Mouse (Mus musculus) gastrocnemius, postnatal 14 days (tissue): ENCODE measurements around the gene Asb16. TPM values are rescaled to one million over a fixed set of nuclear protein-coding genes. Genes with fewer than 3 reads are reported as not detected.
A peak's percentile ranks its signal among the peaks of the same experiment; 100 is the strongest.
"Not testable (repeated sequence)": the region's sequence is repeated elsewhere in the genome, so short reads cannot be mapped to it uniquely, and the experiment has no call there.

Source experiments
- DNase-seq: peaks from one replicate; pipeline ENCODE4 v3.0.0; 2021; ENCODE audit warnings: mixed read lengths
- intact Hi-C: fragments of 180-260 bp; cut with DNase I; formaldehyde crosslinking; loops from one replicate; pipeline ENCODE4 v1.15.1; 2025; ENCODE audit warnings: low total_unique reads
- total RNA-seq, 2 experiments: library from RNA; stranded (reverse); gene quantifications; 2 replicates each; pipeline ENCODE4 v1.2.3; 2021

Gene Asb16
- total RNA-seq, 2 experiments from 2014 or later, result 58.9 to 61.2 TPM

DNA sequence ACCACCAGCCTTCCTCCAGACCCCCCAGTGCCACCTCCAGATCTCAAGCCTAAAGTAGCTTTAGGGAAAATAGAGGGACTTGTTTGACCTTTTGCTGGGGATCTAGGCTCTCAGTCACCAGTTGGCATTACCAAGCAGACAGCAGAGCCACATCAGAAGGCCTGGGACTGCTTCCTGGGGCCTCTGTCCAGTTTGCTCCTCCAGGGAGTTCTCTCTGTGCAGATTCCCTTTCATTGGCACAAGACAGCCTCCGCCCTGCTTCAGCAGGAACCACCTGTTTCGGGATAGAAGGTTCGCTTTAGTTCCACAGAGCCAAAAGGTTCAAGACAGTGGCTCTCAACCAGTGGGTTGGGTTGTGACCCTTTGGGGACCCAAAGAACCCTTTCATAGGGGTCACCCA, 11.1 kb downstream of the Asb16 start:
- intact Hi-C loops, result no loop called here
- DNase-seq, result peak; percentile 51

DNA sequence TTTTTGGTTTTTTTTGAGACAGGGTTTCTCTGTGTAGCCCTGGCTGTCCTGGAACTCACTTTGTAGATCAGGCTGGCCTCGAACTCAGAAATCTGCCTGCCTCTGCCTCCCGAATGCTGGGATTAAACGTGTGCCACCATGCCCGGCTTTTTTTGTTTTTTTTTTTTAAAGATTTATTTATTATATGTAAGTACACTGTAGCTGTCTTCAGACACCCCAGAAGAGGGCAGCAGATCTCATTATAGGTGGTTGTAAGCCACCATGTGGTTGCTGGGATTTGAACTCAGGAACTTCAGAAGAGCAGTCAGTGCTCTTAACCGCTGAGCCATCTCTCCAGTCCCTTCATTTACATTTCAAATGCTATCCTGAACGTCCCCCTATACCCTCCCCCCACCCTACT, 11.7 kb downstream of the Asb16 start:
- intact Hi-C loops, DNase-seq: not testable (repeated sequence)

DNA sequence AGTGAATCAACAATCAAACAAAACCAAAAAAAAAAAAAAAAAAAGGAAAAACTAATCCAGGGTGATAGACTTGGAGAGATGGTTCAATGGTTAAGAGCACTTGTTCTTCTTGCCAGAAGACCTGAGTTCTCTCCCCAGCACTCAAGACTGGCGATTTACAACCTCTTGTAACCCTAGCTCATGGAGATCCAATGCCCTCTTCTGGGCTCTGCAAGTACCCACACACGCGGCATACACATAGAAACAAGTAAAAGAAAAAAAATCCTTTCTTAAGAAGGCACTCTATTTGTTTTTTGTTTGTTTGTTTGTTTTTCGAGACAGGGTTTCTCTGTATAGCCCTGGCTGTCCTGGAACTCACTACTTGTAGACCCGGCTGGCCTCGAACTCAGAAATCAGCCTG, 15.4 kb downstream of the Asb16 start:
- no peak for DNase-seq
- intact Hi-C loops, result no loop called here

DNA sequence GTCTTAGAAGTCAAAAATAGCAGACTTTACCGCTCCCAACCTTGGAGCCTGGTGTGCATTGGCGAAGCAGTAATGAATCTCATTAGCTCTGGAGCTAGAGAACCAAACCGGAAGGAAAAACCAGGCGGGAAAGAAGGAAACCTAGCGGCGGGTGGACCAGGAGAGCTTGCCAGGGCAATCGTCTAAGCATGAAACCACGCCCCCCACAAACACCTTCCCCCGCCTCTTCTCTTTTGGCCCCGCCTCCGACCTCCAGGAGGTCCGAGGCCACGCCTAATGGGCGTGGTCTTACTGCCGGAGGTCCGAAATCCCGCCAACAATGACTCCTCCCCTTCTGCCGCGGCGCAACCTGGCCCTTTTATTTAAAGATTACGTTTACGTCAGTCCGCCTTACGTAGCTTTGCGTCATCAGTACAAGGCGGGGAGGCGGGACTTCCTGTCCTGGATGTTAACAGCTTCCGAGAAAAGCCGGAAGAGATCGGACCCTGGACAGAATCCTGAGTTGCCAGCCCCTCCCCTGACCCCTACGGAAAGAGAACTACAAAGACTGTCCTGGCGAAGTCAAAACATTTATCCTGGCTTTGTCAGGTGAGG, 16.1 kb downstream of the Asb16 start, which contains the start of gene Tmub2:
Gene Tmub2, plus strand, starts transcription at position 431 of the 594 bp plus-strand sequence.
- intact Hi-C loops, result no loop called here
- peak; percentile 92 for DNase-seq

DNA sequence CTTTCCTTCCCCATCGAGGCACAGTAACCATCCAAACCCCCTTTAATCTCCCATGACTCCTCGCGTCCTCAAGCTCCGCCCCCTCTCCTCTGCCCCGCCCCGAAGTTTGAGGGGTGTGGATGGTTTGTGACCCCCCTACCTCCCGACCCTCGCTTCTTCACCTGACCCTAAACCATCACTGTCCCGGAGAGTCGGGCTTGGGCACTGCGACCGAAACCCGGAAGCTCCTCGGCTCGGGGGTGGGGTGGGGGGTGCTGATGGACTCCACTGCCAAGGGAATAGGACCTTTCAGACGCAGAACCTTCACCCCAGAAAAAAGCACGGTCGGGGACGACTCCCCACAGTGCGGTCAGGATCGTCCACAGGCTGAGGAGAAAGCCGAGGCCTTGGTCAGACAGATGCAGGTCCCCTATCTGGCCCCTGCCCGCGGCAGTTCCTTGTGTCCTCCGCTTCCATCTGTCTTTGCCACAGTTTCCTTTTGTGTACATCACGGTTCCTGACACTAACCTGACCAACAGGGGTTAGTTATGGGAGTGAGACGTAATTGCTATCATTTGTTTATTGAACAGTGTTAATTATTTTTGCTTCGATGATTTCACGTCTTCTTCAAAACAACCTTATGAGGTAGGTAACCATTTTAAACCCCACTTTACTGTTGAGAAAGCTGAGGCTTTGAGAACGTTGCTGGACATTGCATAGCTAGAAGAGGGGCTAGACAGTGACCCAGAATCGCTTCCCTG, 16.7 kb downstream of the Asb16 start:
- peak; percentile 65 for DNase-seq
- intact Hi-C loops, result no loop called here

DNA sequence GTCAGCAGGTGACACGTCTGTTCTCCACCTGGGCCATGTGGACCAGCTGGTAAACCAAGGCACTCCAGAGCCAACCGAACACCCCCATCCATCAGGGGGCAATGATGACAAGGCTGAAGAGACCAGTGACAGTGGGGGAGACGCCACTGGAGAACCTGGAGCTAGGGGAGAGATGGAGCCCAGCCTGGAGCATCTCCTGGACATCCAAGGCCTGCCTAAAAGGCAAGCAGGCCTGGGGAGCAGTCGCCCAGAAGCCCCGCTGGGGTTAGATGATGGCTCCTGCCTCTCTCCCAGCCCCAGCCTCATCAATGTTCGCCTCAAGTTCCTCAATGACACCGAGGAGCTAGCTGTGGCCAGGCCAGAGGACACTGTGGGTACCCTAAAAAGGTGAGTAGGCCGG, 18.9 kb downstream of the Asb16 start:
- intact Hi-C loops, result no loop called here
- DNase-seq, result no peak

DNA sequence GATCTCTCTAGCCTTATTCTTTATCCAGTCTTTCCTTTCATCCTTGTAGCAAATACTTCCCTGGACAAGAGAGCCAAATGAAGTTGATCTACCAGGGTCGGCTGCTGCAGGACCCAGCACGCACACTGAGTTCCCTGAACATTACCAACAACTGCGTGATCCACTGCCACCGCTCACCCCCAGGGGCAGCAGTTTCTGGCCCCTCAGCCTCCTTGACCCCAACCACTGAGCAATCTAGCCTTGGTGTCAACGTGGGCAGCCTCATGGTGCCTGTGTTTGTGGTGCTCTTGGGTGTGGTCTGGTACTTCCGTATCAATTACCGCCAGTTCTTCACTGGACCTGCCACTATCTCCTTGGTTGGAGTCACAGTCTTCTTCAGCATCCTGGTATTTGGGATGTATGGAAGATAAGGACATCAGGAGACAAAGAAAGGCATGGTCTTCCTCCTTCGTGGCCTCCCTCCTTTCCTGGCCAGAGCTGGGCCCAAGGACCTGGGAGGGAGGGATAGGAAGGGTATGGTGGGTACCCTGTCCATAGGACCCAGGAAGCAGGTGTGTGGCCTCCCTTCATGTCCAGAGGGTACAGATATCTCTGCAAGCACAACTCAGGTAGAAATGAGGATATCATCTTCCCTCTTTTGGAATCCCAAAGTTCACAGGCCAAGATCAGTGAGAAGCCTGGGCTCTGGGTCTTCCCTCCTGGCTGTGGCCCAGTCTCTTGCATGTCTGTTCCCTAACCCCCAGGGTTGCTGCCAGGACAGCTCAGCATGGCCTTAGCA, 19.7 kb downstream of the Asb16 start:
- no peak for DNase-seq
- intact Hi-C loops, result no loop called here

DNA sequence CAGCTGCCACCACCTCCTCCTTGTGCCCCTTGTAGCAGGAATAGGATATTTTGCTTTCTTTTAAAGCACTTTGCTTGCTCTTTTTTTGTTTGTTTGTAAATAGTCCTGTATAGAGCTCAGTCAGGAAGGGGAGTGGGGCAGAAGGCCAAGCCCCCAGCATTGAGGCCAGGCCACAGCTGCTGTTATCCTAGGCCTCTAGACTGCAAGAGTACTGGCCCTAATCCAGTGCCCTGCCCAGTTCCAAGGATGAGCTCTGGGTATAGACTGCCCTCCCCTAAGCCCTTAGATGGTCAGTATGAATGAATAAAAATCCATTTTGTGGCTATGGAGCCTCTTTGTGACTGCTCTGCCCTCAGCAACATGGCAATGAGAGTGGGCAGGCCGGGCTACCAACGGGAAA, 20.4 kb downstream of the Asb16 start:
- peak; percentile 56 for DNase-seq
- intact Hi-C loops, result no loop called here

DNA sequence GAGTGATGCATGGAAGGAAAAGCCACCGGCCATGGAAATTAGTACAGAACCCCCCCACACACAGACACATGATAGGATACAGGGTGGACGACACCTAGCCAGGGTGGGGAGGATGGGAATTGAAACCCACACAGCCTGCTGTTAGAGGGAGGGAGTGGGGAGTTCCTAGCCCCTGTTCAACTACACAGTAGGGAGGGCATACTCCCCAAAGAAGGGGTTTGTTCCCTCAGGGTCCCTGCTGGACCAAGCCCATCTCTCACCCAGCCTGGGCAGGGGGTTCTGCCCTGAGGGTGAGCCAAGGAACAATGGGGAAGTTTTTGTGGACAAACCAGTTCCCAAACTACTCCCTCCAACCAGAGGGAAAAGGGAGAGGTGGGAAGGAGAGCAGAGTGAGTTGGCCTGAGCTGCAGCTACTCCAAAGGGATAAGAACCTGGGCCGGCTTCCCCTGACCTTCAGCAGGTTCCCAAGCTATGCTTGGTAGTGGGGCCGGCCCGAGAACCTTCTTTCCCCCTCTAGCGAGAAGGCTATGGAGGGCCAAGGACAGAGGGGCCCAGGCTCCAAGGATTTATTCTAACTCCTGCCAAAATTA, 21.1 kb downstream of the Asb16 start:
- DNase-seq, result no peak
- intact Hi-C loops, result no loop called here

DNA sequence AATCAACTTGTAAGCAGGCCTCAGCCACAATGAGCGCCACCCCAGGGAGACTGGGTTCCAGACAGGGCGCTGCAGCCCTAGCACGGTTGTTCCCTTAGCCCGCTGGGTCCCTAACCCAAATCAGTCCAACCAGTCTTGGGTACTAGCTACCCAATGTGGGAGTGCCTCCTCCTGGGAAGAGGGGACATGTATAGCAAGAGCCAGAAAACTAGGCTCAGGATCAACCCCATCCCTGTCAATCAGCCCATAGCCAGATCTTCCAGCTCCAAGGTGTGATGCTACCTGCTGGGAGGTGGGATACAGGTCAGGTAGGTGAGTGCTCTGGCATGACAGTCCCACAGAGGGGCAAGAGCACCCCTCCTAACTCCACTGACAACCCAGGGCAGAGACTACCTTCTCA, 21.6 kb downstream of the Asb16 start:
- intact Hi-C loops, result no loop called here
- DNase-seq, result no peak

DNA sequence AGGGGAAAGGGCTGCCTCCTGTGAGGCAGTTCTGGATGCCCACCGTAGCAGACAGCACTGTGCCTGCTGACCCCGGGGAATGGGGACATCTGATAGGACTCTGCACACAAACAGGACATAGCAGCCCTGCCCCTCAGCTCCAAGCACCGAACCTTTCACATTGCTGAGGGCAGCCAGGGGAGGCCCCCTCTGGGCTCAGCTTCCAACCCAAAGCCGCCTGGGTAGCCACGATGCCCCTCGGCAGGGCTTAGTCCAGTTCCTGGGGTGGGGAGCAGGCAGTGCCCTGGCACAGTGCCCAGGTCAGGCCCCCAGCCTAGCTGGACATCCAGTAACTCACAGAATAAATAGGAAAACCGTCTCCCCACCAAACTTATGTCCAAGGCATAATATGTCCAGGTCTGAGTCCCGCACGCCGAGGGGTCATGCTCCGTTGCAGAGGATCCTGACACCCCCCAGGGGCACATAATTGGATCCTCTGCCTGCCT, 22.6 kb downstream of the Asb16 start:
- intact Hi-C loops, result no loop called here
- DNase-seq, result no peak

DNA sequence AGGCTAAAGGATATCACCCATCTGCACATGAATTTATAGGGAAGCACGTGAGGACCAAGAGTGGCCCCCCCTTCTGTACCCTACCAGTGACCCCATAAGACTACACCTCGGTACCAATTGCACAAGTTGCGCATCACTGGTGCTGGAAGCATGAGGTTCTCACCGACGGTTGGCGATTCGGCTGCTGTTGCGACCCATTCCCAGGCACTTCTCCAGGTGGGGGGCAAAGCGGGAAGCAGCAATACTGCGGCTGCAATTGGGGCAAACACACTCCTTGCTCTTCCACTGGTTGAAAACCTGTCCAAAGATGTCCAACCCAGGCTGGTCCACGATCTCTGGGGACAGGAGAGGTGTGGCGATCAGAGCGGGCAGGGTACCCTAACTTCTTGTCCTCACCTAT, 25.4 kb downstream of the Asb16 start:
- intact Hi-C loops, result no loop called here
- no peak for DNase-seq

DNA sequence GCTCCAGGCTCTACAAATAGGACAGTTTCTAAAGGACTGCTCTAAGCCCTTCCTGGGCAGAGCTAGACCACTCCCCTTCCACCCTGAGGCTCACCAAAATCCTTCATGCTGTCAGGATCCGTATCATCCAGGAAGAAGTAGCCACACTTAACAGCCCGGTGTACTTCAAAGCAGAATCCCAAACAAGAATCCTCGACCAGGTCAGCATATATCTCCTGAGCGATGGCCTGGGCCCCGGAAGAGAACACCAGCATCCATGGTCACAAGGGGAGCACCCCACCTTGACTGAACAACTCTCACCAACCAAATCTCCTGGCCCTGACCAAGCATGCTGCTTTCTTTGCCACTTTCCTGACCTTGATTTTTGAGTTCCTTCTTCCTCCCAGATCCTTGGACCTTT, 25.9 kb downstream of the Asb16 start:
- no peak for DNase-seq
- intact Hi-C loops, result no loop called here

DNA sequence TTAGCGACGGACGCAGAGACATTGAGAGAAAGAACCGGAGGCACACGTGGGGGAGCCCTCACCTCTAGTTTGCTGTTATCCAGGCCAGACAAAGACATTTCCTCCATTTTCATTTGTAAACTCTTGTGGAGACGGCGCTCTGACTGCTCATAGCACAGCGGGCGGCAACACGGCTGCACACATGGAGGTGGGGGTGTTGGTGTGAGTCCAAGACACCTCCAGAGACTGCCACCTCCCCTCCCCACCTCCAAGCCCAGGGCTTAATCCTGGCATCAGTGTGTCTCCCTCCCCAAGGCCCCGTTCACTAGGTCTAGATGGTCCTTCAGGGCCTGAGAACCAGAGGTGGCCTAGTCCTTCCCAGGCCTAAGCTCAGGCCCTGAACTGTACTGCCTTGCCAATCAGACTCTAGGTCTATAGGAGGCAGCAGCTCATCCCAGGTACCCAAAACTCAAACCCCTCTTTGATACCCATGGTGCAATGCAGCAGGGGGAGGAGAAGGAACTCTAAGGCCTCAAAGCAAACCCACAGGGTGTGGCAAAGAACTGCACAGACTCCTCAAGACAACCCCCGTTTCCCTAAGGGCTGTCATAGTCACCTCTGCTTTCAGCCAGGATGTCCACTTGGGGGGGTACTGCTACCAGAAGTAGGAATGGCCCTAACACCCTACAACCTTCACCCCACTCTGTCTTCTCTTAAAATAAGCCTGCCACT, 26.5 kb downstream of the Asb16 start:
- intact Hi-C loops, result no loop called here
- DNase-seq, result no peak

DNA sequence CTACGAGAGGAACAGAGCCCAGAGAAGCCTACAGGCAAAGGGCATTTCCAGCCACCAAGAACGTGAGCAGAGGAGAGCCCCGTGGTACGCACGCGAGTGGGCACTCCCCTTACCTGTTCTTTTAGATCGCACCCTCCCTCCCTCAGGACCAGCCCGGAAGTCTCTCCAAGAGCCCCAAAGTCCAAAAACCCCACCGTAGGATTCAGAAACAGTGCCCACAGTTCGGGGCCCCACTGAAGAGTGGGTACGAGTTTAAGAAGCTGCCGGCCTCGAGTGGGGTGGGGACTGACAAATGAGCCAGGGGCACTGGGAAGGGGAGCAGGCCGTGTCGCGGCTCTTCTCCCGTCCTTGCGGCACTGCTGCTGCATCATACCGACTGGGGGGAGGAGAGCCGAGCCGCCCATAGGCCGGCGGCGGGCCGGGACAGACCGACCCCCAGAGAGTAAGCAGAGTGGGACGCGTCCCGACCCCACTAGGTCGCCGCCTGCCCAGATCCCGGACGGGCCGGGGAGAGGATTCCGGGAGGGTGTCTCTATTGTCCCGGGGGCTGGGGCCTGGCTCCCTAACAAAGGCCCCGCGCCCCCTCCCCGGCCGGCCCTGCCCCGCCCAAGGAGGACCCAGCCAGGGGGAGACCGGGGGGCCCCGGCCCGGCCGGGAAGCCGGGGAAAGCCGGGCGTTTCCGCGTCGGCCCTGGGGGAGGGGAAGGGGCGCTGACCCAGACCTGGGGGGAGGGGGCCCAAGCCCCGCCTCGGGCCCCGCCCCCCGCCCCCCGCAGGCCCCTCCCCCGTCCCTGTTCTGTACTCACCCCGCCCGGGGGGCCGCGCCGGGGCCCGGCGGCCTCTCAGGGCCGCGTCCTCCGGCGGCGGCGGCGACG, 27.3 kb downstream of the Asb16 start:
- DNase-seq, result peak; percentile 61
- intact Hi-C loops, result no loop called here

DNA sequence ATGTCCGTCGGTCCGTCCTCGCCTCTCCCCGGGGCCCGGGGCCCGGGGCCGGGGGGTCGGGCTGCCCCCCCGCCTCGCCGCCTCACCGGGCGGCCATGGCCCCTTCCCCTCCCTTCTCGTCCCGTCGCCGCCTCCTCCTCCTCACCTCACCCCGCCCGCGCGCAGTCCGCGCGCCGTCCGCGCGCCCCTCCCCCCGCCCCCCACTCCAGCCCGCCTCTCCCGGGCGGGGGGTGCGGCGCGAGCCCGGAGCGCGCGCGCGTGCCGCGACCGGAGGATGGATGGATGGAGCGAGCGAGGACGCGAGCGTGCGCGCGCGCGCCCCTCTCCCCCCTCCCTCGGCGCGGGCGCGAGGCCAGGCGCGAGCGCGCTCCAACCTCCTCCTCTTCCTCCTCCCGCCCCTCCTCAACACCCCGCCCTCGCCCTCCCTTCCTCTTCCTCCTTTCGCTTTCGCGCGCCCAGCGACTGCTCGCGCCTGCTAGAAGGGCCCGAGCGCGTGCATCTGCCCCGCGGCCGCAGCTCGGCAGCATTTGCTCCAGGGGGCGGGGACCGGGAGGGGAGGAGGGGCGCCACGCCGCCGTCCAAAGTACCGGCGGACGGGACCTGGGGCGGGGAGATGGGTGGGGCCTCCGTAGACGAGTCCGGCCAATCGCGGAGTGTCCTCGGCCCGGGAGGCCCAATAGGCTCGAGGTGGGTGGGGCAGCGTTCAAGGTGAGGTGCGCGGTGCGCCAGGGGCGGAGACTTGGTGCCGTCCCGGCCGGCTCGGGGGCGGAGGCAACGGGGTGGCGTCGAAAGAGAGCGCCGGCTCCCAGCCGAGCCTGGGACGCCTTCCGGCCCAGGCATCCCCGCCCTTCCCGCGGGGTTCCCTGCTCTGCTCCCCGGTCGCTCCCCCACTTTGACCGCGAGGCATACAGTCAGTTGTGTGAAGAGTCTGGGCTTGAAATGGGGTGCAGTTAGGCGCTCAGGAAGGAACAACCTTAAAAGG, 28.2 kb downstream of the Asb16 start, which contains the start of gene Atxn7l3:
Gene Atxn7l3, minus strand, starts transcription at position 141 of the 982 bp plus-strand sequence.
- intact Hi-C loops, result no loop called here
- DNase-seq, result peak; percentile 99
